Mouse (Mus musculus) embryonic facial prominence, embryonic 11.5 days (tissue): ENCODE results near the gene 2310050C09Rik. TPM values are rescaled to one million over a fixed set of nuclear protein-coding genes. Genes with fewer than 3 reads are reported as not detected.

Source experiments
- ATAC-seq: fragments of 200-750 bp; cut with Nextera tagmentation; replicated peaks from 2 replicates; pipeline ENCODE4 v1.8.0; 2017; ENCODE audit warnings: low read depth; ENCODE audit not compliant: insufficient number of reproducible peaks, low FRiP score, low TSS enrichment
- DNase-seq: peaks from one replicate; pipeline ENCODE4 v3.0.0-alpha.2; 2015; ENCODE audit warnings: low spot score
- H3K27ac ChIP-seq: fragments of 300-500 bp; sonication (generic); replicated peaks from 2 replicates; pipeline ENCODE4 v1.5.1; 2014; ENCODE audit warnings: mild to moderate bottlenecking, low read depth, low read length, control low read depth
- H3K27me3 ChIP-seq: fragments of 300-500 bp; sonication (generic); 2 replicates; pipeline ENCODE4 v1.6.1; 2014; ENCODE audit warnings: mild to moderate bottlenecking, low read length, moderate library complexity, mixed read lengths; ENCODE audit not compliant: control insufficient read depth, insufficient read depth
- H3K36me3 ChIP-seq: fragments of 300-500 bp; sonication (generic); replicated peaks from 2 replicates; pipeline ENCODE4 v1.6.1; 2014; ENCODE audit warnings: low read depth, mild to moderate bottlenecking, low read length, moderate library complexity, mixed read lengths; ENCODE audit not compliant: control insufficient read depth, insufficient read depth
- H3K4me1 ChIP-seq: fragments of 300-500 bp; sonication (generic); 2 replicates; pipeline ENCODE4 v1.6.1; 2014; ENCODE audit warnings: low read length, mixed read lengths; ENCODE audit not compliant: control insufficient read depth, insufficient read depth
- H3K4me2 ChIP-seq: fragments of 300-500 bp; sonication (generic); 2 replicates; pipeline ENCODE4 v1.6.1; 2014; ENCODE audit warnings: low read depth, mild to moderate bottlenecking, control low read depth, low read length, moderate library complexity
- H3K4me3 ChIP-seq: fragments of 300-500 bp; sonication (generic); 2 replicates; pipeline ENCODE4 v1.5.1; 2014; ENCODE audit warnings: low read depth, low read length, control low read depth
- H3K9ac ChIP-seq: fragments of 300-500 bp; sonication (generic); replicated peaks from 2 replicates; pipeline ENCODE4 v1.6.1; 2014; ENCODE audit warnings: mild to moderate bottlenecking, control low read depth, low read length
- H3K9me3 ChIP-seq: fragments of 300-500 bp; sonication (generic); replicated peaks from 2 replicates; pipeline ENCODE4 v1.6.1; 2016; ENCODE audit warnings: mild to moderate bottlenecking, low read length, inconsistent platforms, mixed read lengths; ENCODE audit not compliant: control insufficient read depth
- WGBS: fragments of 180-500 bp; shearing (Covaris S2); extraction: QIAGEN DNeasy Blood & Tissue Kit; methylation state at CpG from one replicate; pipeline ENCODE4 v1.1.7; 2014; 5-methylcytosine and 5-hydroxymethylcytosine counted together
- polyA plus RNA-seq: library from polyadenylated mRNA; unstranded; fragments of >200 nt; fragmentation: Nextera tagmentation; extraction: Ambion mirVana; gene quantifications from 2 replicates; pipeline ENCODE4 v1.2.1, GENCODE M21; 2014

The 2310050C09Rik gene
- polyA plus RNA-seq, 1 experiment from 2014 or later, result not detected

- 80% methylated on average over 3 of the region's 3 CpGs for WGBS
Observed at GRCm38 (mm10) chr3:92851186-92851585, 18.8 kb downstream of the 2310050C09Rik start, which contains the start of gene Lce1l. Lce1l (minus strand) TSS chr3:92851286.

GRCm38 (mm10) chr3:92827108-92827507, 42.9 kb downstream of the 2310050C09Rik start, which contains the start of gene Kprp:
Kprp (minus strand) TSS chr3:92827247.
- WGBS, result 41% methylated on average over 1 of the region's 1 CpGs
- Histone ChIP-seq H3K4me1 (no peaks in the 10 kb centered on the region), H3K36me3 (no peaks in the 10 kb centered on the region), H3K27me3 (no peaks in the 10 kb centered on the region), H3K9me3 (no peaks in the 10 kb centered on the region), H3K27ac (no peak within 1 kb of the TSS), H3K9ac (no peak within 1 kb of the TSS), H3K4me3 (no peak within 1 kb of the TSS), H3K4me2 (no peak within 1 kb of the TSS)
- DNase-seq (no peak), ATAC-seq (no peak)

More at GRCm38 (mm10) chr3:92851186-92851585, 18.8 kb downstream of the 2310050C09Rik start, which contains the start of gene Lce1l:
- H3K9ac ChIP-seq, result no peak within 1 kb of the TSS
- H3K27ac ChIP-seq, result no peak within 1 kb of the TSS
- no peaks in the 10 kb centered on the region for H3K27me3 ChIP-seq
- H3K9me3 ChIP-seq, result no peaks in the 10 kb centered on the region
- no peak within 1 kb of the TSS for H3K4me2 ChIP-seq
- H3K4me3 ChIP-seq, result no peak within 1 kb of the TSS
- ATAC-seq, result no peak
- no peaks in the 10 kb centered on the region for H3K4me1 ChIP-seq
- no peaks in the 10 kb centered on the region for H3K36me3 ChIP-seq
- DNase-seq, result no peak

GRCm38 (mm10) chr3:92825808-92826207, 44.2 kb downstream of the 2310050C09Rik start:
- no peak for ATAC-seq
- H3K4me3 ChIP-seq, result no peak overlapping the region
- no peak overlapping the region for H3K4me2 ChIP-seq
- no peaks in the 10 kb centered on the region for H3K9me3 ChIP-seq
- DNase-seq, result no peak
- no peak overlapping the region for H3K27ac ChIP-seq
- no peak overlapping the region for H3K9ac ChIP-seq
- no peaks in the 10 kb centered on the region for H3K4me1 ChIP-seq
- WGBS, result 33% methylated on average over 1 of the region's 1 CpGs
- no peaks in the 10 kb centered on the region for H3K27me3 ChIP-seq
- H3K36me3 ChIP-seq, result no peaks in the 10 kb centered on the region

Other genes starting within 250 kb of the 2310050C09Rik start
- gene Lce6a, start 248.6 kb downstream of the 2310050C09Rik start, polyA plus RNA-seq, result not detected in 2 replicates
- not detected in 2 replicates for gene Lce1a1, start 221.9 kb downstream of the 2310050C09Rik start, polyA plus RNA-seq
- gene Lce1b, start 213.3 kb downstream of the 2310050C09Rik start, polyA plus RNA-seq, result not detected in 2 replicates
- gene Lce1a2, start 199.9 kb downstream of the 2310050C09Rik start, polyA plus RNA-seq, result not detected in 2 replicates
- gene Lce1c, start 191.0 kb downstream of the 2310050C09Rik start, polyA plus RNA-seq, result not detected in 2 replicates
- gene Lce1d, start 183.0 kb downstream of the 2310050C09Rik start, polyA plus RNA-seq, result not detected in 2 replicates
- gene Lce1e, start 161.1 kb downstream of the 2310050C09Rik start, polyA plus RNA-seq, result not detected in 2 replicates
- not detected in 2 replicates for gene Lce1f, start 149.9 kb downstream of the 2310050C09Rik start, polyA plus RNA-seq
- gene Gm38119, start 131.1 kb downstream of the 2310050C09Rik start, polyA plus RNA-seq, result not detected in 2 replicates
- gene Lce1g, start 117.9 kb downstream of the 2310050C09Rik start, polyA plus RNA-seq, result not detected in 2 replicates
- not detected in 2 replicates for gene Lce1h, start 105.2 kb downstream of the 2310050C09Rik start, polyA plus RNA-seq
- not detected in 2 replicates for gene Lce1i, start 91.3 kb downstream of the 2310050C09Rik start, polyA plus RNA-seq
- not detected in 2 replicates for gene Lce1j, start 79.7 kb downstream of the 2310050C09Rik start, polyA plus RNA-seq
- gene Lce1k, start 62.3 kb downstream of the 2310050C09Rik start, polyA plus RNA-seq, result not detected in 2 replicates
- not detected in 2 replicates for gene Kprp, start 43.0 kb downstream of the 2310050C09Rik start, polyA plus RNA-seq
- gene Lce1l, start 18.9 kb downstream of the 2310050C09Rik start, polyA plus RNA-seq, result not detected in 2 replicates
- not detected in 2 replicates for gene Lce3a, start 56.0 kb upstream of the 2310050C09Rik start, polyA plus RNA-seq
- not detected in 2 replicates for gene Lce3b, start 62.8 kb upstream of the 2310050C09Rik start, polyA plus RNA-seq
- gene Lce3c, start 74.3 kb upstream of the 2310050C09Rik start, polyA plus RNA-seq, result not detected in 2 replicates
- gene Lce3d, start 87.2 kb upstream of the 2310050C09Rik start, polyA plus RNA-seq, result not detected in 2 replicates
- not detected in 2 replicates for gene Lce3e, start 96.8 kb upstream of the 2310050C09Rik start, polyA plus RNA-seq
- not detected in 2 replicates for gene Lce3f, start 122.0 kb upstream of the 2310050C09Rik start, polyA plus RNA-seq
- 0.70 TPM in 1 of 2 replicates, not detected in the other for gene Crct1, start 145.5 kb upstream of the 2310050C09Rik start, polyA plus RNA-seq
- not detected in 2 replicates for gene Lce1m, start 148.8 kb upstream of the 2310050C09Rik start, polyA plus RNA-seq
- not detected in 2 replicates for gene Gm4858, start 198.6 kb upstream of the 2310050C09Rik start, polyA plus RNA-seq